Mouse (Mus musculus): Measurements from ENCODE around the gene Gm20716.

GRCm38 (mm10) chr2:168149241-168149640, 80.9 kb downstream of the Gm20716 start:
- TF ChIP-seq GATA1 (IDR thresholded peaks at IDR 0.05; ENCODE audit: low read depth, low read length) (no peak), POLR2A (IDR thresholded peaks at IDR 0.05; ENCODE audit: control insufficient read depth in 1 of 2, insufficient read depth in 1 of 2, low read depth in 1 of 2, low read length in 2 of 2, poor library complexity in 1 of 2) (no peak)

Data from MEL (cell line).